Mouse (Mus musculus): Measurements from ENCODE around the gene Hacd1. TPM values are rescaled to one million over a fixed set of nuclear protein-coding genes. Genes with fewer than 3 reads are reported as not detected.

The Hacd1 gene
- total RNA-seq, 2 experiments from 2014 or later: 18.0 to 19.7 TPM

DNA sequence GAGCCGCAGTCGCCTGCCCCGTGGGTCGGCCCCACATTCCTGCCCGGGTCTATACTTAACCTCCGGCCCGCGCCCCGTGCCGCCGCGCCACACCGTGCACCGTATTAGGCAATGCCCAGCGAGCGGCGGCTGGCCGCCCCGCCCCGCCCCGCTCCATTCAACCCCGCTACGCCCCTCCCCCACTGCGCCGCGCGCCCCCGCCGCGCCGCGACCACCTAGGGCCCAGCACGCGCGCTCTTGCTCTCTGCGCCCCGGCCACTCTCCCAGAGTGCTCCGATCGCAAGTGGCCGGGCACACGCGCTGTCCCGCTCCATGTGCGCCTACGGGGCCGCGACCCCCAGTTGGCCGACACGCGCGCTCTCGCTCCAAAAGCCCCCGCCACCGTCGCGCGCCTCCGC lies 768 bp downstream of the Hacd1 start:
- Histone ChIP-seq H3K4me3 (peak overlapping the region; percentile 92), H3K27ac (peak overlapping the region; percentile 97)
- peak; percentile 5 to 66 for DNase-seq (ENCODE audit: low spot score in 2 of 2)
- no peak for TF ChIP-seq CTCF (conservative IDR thresholded peaks at IDR 0.05)

DNA sequence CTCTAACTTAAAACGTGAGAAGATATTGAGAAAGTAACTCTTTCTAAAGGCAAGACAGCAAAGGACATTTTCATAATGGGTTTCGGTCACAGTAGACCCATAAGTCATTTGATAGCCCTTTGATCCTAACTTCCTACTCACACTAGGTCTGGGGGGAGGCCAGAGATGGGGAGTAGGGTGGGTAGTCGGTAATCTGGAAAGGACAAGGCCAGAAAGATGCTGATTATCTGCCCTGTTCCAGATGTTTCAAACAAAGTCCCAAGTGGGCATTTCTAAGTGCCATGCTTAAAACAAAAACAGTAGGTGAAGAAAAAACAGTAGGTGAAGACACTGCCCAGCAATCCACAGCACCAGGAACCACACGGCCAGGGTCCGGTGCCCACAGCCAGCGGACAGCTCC lies 1.2 kb downstream of the Hacd1 start:
- TF ChIP-seq CTCF (conservative IDR thresholded peaks at IDR 0.05): no peak
- peak overlapping the region; percentile 97 for H3K27ac ChIP-seq
- peak overlapping the region; percentile 92 for H3K4me3 ChIP-seq
- no peak for DNase-seq (ENCODE audit: low spot score in 2 of 2)

DNA sequence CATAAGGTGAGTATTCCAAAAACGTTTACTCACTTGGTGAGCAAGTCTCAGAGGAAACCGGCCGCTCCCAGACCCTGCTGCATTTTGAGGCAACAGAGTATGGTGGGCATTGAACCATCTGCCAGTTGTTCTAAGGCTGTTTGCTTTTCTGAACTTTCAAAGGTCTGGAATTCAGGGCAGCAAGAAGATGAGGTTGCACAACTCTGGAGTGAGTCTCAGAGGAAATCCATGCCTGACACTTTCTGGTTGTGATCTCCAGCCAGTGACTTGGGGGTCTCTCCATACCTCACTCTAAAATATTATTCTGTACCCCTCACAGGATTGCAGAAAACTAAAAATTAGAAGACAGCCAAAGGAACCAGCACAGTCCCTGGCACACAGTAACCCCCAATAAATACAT lies 1.8 kb downstream of the Hacd1 start:
- TF ChIP-seq CTCF (conservative IDR thresholded peaks at IDR 0.05): no peak
- H3K27ac ChIP-seq: no peak overlapping the region
- no peak for DNase-seq (ENCODE audit: low spot score in 2 of 2)
- H3K4me3 ChIP-seq: no peak overlapping the region; the same call in 1 of the 2 replicates

DNA sequence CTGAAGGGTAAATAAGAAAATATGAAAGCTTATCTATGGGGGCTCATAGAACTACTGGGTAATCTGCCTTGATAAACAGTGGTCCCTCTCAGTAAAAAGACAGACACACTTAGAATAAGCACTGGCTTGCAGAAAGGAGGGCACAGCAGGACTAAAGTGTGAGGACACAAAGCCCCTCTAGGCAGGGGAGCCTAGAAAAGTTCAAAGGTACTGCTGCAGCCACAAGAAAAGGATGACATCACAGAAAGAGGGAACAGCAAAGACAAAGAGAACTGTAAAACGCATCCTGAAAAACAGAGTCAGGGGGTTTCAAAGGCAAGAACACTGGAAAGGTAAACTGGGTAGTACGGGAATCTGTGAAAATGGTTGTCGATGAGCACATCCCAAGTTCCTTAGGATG lies 2.3 kb downstream of the Hacd1 start:
- no peak overlapping the region for H3K27ac ChIP-seq
- DNase-seq (ENCODE audit: low spot score in 2 of 2): no peak
- TF ChIP-seq CTCF (conservative IDR thresholded peaks at IDR 0.05): no peak
- no peak overlapping the region for H3K4me3 ChIP-seq

DNA sequence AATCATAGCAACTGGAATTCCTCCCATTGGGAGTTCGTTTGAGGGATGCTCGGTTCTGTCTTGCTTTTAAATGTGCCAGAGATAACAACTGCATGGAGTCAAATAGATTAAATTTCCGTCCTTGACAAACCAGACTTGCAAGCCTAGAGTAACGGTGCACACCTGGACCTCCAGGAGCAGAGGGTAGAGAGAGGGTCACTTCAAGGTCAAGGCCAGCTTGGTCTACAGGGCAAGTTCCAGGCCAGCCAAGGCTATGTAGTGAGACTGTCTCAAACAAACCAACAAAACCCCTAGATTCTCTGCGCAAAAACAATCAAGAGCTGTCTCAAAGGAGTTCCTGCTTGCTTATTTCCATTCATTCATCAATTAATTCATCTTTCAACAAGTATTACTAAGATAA lies 7.1 kb downstream of the Hacd1 start:
- no peak for TF ChIP-seq CTCF (conservative IDR thresholded peaks at IDR 0.05)
- Histone ChIP-seq H3K27ac (peak overlapping the region; percentile 37; the same call in 1 of the 2 replicates), H3K4me3 (no peak overlapping the region)
- no peak for DNase-seq (ENCODE audit: low spot score in 2 of 2)

DNA sequence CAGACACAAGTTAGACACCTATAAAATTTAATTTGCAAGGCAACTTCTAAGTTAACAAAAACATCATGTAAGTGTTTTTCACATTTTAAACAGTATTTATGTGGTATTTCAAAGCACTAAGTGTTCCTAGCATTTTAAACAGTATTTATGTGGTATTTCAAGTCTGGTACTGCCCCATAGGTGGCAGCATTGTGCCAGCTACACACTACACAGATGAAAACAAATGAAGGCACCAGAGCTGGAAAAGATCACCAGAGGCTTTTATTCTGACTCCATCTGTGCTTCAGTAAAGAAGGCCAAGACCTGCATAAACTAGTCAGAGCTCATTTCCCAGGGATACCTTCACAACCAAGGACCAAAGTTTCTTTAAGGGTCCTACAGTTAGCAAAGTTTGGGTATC lies 7.6 kb downstream of the Hacd1 start:
- TF ChIP-seq CTCF (conservative IDR thresholded peaks at IDR 0.05): peak; percentile 92
- peak; percentile 70 to 76 for DNase-seq (ENCODE audit: low spot score in 2 of 2)
- peak overlapping the region; percentile 37; the same call in 1 of the 2 replicates for H3K27ac ChIP-seq
- no peak overlapping the region for H3K4me3 ChIP-seq

DNA sequence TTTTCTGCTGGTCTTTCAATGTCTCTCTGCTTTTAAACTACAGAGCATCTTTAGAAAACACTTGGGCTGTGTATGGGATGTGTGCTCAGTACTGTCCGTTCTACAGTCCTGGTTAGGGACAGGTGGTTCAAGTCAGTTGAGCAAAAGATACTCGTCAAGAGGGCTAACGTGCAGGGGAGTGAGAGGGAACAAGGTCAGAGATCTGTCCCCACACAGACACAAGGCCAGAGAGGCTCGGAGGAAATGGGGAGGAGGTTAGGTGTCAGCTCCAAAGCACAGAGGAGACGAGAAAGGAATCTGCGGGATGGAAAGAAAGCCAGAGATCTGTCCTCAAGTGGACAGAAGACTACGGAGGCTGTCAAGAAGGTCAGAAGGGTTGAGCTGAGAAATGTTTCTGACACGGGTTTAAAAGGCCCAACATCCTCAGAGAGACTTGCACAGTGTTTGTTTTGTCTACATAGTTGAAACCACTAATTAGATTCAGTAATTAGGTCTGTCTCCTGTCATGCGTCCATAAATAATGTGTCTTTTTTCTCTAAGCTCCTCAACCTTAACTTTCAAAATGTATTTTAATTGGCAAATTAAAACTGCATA lies 12.3 kb downstream of the Hacd1 start:
- DNase-seq (ENCODE audit: low spot score in 2 of 2): no peak
- Histone ChIP-seq H3K4me3 (no peak overlapping the region), H3K27ac (no peak overlapping the region)
- TF ChIP-seq CTCF (conservative IDR thresholded peaks at IDR 0.05): no peak

DNA sequence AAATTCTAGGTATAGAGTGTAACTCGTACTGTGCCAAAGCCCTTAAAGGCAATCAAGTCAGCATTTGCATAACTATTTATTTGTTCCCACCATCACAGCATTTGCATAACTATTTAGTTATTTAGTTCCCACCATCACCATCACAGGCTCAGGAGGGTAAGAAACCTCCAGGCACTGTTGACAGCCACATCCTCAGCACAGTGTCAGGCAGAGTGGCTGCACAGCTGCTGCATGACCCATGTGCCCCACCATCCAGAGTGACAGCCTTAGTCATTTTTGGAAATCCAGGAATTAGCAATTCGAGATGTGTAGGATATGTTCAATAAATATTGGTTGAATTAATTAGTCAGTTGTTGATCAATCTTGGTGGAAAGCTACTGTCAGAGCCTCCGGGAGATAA lies 12.9 kb downstream of the Hacd1 start:
- TF ChIP-seq CTCF (conservative IDR thresholded peaks at IDR 0.05): no peak
- H3K27ac ChIP-seq: no peak overlapping the region
- no peak for DNase-seq (ENCODE audit: low spot score in 2 of 2)
- H3K4me3 ChIP-seq: no peak overlapping the region

DNA sequence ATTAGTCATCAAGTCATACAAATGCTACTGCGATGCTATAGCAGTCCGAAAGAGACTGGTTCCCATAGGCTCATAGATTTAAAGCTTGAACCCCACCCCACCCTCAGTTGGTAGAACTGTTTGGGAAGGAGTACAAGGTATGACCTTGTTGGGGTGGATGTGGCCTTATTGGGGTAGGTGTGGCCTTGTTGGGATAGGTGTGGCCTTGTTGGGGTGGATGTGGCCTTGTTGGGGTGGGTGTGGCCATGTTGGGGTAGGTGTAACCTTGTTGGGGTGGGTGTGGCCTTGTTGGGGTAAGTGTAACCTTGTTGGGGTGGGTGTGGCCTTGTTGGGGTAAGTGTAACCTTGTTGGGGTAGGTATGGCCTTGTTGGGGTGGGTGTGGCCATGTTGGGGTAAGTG lies 14.7 kb downstream of the Hacd1 start:
- DNase-seq (ENCODE audit: low spot score in 2 of 2): no peak
- TF ChIP-seq CTCF (conservative IDR thresholded peaks at IDR 0.05): no peak
- Histone ChIP-seq H3K27ac (no peak overlapping the region), H3K4me3 (no peak overlapping the region)

DNA sequence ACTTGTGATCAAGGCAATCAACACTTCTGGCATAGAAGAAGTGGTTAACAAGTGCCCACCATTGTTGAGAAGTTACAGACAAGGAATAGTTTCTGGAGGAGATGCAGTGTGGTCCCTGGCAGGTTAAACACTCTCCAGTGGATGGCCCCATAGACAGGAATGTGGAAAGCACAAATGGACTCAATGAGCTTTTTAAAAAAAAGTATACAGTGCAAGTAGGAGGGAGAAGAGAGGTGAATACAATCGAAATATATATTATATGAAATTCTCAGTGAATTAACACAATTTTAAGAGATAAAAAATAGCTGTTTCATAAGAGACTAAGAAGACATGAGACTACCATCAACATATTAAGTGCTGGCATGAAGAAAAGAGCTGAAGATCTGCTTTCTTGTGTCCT lies 36.7 kb downstream of the Hacd1 start:
- H3K27ac ChIP-seq: no peak overlapping the region
- DNase-seq (ENCODE audit: low spot score in 2 of 2): no peak
- TF ChIP-seq CTCF (conservative IDR thresholded peaks at IDR 0.05): no peak

DNA sequence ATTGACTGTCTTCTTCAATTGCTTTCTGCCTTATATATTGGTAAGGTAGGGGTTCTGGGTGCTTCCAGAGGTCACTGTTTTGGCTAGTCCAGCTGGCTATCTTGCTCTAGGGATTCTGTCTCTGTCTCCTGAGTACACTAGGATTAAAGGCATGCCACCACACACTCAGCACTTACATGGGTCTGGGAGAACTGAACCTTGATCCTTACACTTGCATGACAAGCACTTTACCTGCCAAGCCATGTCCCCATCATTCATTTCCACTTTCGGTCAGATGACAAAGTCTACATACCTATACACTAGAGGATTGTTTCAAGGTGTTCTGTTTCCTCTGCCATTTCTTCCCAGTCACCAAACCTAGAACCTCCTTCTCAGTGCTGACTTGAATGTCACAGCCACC lies 50.8 kb downstream of the Hacd1 start:
- no peak for DNase-seq (ENCODE audit: low spot score in 2 of 2)
- H3K4me3 ChIP-seq: no peak overlapping the region
- H3K27ac ChIP-seq: no peak overlapping the region
- TF ChIP-seq CTCF (conservative IDR thresholded peaks at IDR 0.05): no peak

More for the DNA sequence above, 36.7 kb downstream of the Hacd1 start:
- no peak overlapping the region for H3K4me3 ChIP-seq

DNA sequence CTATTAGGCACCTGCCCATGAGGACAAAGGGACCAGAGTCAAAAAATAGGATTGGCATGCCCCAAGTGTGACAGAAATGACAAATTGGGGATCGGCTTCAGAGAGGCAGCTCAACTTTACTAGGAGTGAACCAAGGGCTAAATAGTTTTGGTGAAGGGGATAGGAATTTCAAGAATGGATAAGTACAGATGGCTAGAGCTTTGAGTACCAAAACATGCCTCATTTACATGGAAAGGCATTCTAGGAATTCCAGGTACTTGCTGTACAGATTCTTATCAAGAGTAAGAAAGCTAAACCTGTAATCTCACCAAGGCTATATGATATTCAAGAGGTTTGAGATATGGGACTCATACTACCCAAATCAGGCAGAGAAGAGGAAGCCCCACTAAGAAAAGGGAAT lies 95.8 kb downstream of the Hacd1 start:
- DNase-seq (ENCODE audit: low spot score in 2 of 2): no peak
- Histone ChIP-seq H3K4me3 (no peak overlapping the region), H3K27ac (no peak overlapping the region)
- TF ChIP-seq CTCF (conservative IDR thresholded peaks at IDR 0.05): no peak

DNA sequence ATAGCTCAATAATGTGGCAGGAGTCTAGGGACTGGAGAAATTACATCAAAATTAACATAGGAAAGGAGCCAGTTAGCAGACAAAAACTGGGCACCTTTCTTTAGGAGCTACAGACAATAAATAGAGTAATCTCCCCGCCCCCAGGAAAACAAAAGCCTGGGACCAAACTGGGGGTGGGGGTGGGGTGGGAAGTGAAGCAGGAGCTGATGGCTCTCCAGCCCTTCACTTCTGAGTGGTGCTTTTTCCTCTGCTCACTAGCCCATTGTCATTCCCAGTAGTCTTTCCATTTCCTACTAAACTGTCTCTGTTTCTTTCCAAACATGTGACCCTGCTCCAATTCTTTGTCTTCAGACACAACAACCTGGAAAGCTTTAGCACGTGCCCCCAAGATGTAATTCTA lies 99.5 kb downstream of the Hacd1 start:
- no peak overlapping the region for H3K4me3 ChIP-seq
- no peak overlapping the region for H3K27ac ChIP-seq
- TF ChIP-seq CTCF (conservative IDR thresholded peaks at IDR 0.05): no peak
- no peak for DNase-seq (ENCODE audit: low spot score in 2 of 2)

DNA sequence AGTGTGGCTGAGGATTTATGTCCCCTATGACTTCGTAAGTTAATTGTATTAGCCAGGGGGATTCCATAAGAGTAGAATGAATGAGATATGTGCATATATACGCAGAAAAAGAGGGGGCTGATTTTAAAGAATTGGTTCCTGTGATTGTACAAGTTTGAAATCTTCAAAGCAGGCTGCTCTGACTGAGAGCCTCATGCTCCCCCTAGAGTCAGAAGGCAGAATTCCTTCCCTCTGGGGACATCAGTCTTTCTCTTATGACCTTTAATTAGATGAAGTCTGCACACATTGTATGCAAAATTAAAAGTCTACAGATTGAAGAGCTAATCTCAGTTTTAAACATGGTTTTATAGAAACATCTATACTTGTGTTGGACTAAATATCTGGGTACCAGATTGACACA lies 117.8 kb downstream of the Hacd1 start:
- H3K4me3 ChIP-seq: no peak overlapping the region
- peak; percentile 83 for TF ChIP-seq CTCF (conservative IDR thresholded peaks at IDR 0.05)
- no peak overlapping the region for H3K27ac ChIP-seq
- peak in 1 of 2 experiments; percentile 4 for DNase-seq (ENCODE audit: low spot score in 2 of 2)

DNA sequence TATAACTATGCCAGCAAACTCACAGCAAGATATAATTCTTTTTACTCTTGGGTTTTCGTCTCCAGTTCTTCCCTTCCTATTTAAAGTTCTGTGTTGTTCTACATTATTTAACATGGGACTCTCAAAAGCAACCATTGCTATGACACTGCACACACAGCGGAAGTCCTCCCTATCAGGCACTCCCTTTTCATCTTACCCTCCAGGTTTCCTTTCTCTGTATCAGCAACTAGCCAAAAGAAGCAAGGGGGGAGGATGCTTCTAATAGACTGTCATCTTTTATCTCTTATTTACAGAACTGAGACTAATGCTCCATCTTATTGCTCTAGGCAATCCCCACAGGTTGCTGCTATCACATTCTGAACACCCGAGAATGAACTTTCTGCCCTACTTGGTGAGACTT lies 120.6 kb downstream of the Hacd1 start:
- no peak for DNase-seq (ENCODE audit: low spot score in 2 of 2)
- no peak for TF ChIP-seq CTCF (conservative IDR thresholded peaks at IDR 0.05)
- H3K4me3 ChIP-seq: no peak overlapping the region
- H3K27ac ChIP-seq: no peak overlapping the region

Measured in layer of hippocampus, adult 2 months (tissue).